Mouse (Mus musculus) c-Kit-negative CD71-positive TER-119-positive erythroid progenitor cells, embryonic 14.5 days (primary cell): ENCODE measurements around the gene Rnf2.

ENCODE experiments used
- DNase-seq: peaks from one replicate; pipeline ENCODE4 v3.0.0-alpha.2; 2013; ENCODE audit warnings: low read depth, low spot score

The Rnf2 gene

DNA sequence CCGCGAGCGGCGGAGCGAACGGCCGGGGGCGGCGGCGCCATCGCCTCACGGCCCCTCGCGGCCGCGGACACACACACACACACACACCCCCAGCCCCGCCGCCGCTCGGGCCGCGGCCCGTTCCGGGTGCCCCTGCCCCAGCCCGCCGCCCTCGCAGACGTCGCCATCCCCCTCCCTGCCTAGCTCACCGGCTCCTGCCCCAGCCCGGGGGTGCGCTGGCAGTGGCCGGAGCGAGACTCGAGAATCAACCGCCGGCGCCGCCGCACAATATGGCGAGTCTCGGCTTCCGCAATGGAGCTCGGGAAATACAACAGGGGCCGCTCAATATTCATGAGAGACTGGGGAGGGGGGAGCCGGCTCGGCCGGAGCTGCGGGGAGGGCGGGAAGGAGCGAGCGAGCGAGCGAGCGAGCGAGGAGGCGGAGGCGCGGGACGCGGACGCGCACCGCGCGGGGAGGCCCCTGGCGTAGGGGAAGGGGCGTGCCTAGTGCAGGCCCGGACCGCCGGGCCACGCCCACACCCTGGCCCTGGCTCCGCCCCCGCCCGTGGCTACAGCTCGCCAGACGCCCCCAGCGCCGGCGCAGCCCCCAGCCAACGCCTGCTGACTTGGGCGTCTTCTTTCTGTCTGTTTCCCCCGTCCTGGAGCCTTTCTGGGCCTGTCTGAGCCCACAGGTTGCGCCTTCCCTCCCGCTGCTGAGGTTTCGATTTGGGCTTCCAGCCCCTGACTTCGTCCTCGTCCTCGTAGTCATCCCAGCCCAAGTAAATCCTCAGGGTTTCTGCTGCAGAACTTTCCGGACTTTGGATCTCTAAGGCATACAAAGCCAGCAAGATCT lies at the start of gene Rnf2:
TSS of gene Rnf2 (minus strand) at position 425 of the 831 bp plus-strand sequence.
- DNase-seq = peak; percentile 79

DNA sequence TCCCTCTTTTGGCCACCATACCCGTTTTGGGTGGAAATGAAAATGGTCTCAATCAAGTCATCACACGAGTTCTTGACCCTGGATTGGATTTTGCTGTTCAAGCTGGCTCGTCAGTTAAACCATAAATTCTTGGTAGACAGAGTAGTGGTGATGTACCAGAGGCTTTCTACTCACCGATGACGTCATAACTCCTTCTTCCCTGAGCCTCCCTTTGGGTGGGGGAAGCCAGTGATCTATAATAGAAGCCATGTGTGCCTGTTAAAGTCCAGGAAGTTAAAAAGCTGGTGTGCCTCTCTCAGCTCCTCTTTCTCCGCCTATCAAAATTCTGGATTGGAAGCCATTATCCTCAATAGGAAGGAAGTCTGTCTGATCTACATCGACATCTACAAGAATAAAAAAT lies 49.0 kb upstream of the Rnf2 start:
- no peak for DNase-seq

DNA sequence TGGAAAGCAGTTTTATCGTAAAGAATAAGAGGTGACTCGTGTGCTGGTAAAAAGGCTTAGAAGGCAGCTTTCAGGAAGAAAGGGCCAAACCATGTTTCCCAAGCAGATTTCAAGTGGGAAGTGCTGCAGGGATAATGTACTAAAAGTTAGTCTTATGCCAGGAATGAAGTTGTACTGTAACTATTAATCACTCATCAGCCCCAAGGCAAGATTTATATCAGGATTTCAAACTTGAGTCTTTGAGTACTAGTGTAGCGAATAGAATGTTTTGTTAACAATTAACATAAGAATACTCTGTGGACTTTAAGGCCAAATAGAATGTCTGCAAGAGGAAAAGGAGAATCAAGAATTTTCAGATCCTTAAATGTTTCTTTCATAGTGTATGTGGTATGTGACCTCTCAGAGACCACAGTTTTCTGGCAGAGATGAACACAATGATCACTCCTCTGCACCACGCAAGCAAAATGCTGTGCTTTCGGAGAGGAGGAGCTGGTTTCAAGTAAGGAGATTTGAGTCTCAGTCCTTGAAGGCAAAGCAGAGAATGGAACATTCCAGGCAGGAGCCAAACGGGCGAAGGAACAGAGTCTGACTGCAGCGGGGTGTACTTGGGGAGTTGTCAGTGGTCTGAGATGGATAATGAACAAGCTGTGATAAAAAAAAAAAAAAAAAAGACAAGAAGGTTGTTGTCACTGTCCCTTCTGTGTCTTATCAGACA lies 48.3 kb upstream of the Rnf2 start:
- DNase-seq = no peak

DNA sequence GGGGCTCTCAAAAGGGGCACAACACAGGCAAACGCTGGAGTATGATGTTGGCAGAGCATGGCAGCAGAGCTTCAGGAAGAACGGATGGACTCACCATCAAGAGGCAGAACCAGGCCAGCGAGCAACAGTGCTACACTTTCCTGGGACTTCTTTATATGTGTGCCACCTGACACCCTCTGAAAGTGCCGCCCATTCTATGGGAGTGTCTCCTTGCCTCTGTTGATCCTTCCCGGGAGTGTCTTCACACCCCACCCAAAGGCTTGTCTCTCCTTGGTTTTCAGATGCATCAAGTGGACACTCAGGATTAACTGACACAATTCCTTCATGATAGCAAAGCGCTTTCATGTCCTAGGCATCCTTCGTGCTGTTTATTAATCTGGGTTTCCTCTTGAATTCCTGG lies 44.8 kb upstream of the Rnf2 start:
- no peak for DNase-seq

DNA sequence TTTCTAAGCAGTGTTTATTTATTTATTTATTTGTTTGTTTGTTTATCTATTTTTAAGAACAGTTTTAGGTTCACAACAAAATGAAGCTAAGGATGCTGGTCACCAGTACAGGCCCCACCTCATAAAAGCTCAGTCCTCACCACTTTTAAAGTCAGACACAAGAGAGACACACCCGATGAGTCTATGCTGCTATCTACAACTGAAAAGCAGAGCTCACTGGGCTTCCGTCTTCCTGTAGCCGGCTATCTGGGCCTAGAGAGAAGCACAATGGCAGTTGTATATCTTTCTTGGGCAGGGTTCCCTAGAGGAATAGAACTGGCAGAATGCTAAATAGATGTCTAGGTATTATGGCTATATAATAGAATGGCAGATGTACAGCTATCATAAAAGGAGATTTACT lies 43.8 kb upstream of the Rnf2 start:
- DNase-seq = no peak

DNA sequence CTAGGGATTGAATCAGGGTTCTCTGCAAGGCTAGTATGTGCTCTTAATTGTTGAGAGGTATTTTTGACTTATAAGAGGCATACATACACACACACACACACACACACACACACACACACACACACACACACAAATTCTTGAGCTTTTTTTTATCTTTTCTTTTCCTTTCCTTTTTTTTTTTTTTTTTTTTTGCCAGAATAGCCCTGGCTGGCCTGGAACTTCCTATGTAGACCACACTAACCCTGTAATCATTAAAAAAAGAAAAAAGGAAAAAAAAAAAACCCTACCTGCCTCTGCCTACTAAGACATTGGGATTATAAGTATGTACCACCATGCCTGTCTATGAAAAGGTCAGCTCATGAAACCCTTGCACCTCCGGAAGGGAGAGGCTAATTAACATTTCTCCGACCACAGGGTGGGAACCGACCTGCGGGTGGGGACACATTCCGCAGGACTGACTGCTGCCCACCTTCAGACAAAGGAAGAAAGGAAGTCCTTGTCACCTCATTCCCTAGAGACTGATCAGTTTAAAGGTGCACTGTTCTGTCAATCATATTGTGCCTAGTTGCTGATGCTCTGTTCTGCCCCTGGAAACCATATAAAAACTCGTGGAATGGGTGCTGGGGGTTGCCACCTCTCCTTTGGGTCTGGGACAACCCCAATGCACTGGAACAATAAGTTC lies 43.2 kb upstream of the Rnf2 start:
- DNase-seq = no peak

GRCm38 (mm10) chr1:151526701-151527100 lies 25.9 kb upstream of the Rnf2 start:
- no peak for DNase-seq

GRCm38 (mm10) chr1:151517571-151518250 lies 17.0 kb upstream of the Rnf2 start:
- DNase-seq = no peak

DNA sequence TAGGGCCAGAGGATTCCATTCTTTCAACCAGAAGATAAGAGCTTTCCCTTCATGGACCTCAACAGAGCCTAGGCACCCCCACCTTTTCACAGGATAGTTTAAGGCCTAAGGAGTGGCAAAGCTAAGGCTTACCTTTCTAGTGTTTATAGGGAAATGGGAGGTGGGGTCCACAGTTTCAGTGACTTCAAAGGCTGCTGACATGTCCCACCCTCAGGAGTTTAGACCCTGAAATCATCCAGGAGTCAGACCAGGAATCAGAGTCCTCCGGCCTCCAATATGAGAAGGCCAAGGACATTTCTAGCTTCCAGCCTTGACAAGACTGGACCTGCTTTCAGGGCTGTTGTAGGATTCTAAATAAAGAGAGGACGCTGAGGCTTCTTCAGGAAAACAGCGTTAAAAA lies 16.1 kb upstream of the Rnf2 start:
- no peak for DNase-seq

DNA sequence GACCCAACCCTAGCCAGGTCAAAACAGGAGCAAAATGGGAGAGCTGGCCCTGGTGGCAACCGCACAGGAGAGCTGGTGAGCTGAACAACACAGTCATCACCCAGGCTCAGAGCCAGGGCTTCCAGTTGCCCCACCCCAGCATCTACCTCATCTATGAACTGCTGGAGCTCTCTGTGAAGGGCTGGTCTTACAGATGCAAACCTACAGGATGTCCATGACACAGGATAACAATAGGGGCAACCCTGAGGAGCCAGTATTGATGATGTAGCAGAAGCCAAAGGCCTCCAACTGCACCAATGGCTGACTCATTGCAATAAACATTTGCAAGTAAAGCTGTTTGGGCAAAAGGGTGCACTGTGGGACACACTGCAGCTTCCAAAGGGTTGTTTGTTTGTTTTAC lies 15.0 kb upstream of the Rnf2 start:
- no peak for DNase-seq

- no peak for DNase-seq
Observed at GRCm38 (mm10) chr1:151514119-151514518, 13.4 kb upstream of the Rnf2 start.

- no peak for DNase-seq
Observed at GRCm38 (mm10) chr1:151510811-151511210, 10.1 kb upstream of the Rnf2 start.

DNA sequence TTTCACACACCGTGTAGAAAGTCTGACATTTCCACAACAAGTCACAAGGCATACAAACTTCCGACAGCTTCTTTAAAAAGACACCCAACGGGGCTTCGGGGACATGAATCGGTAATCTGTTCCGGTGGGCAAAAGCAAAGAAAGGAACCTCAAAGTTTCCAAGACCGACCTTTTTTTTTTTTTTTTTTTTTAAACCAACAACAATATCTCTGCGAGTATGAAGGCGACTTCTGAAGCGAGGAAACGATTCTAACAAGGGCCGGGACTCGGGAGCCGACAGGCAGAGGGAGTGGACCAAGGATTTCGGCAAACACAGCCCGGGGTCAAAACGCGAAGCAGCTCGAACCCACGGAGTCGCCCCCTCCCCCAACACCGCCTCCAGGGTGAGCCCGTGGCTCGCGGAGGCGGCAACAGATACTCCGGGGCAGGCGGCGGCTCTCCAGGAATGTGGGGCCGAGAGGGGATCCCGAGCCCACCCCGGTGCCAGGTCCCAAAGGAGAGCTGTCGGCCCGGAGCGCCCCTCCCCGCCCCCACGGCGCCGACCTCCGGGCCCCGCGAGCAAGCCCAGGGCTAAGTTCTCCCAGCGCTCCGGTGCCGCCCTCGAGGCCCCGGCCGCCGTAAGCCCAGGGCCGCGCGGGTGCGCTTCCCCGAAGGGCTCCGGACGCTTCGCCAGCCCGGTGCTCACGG lies 797 bp downstream of the Rnf2 start:
- no peak for DNase-seq

DNA sequence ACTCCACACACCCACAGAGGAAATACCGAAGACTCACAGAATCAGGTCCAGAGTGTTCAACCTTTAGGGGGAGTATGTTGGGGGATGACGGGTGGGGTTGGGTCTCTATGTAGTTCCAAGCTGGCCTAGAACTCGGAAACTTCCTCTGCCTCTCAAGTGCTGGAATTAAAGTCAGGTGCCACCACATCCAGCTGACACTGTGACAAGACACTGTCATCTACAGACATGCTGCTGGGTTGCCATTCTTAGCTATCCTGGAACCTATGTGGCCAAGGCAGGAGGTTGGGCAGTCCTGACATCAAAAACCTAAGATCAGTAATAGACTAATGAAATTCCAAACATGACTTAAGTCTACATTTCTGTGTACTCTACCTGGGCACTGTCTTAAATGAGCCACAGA lies 2.4 kb downstream of the Rnf2 start:
- no peak for DNase-seq

DNA sequence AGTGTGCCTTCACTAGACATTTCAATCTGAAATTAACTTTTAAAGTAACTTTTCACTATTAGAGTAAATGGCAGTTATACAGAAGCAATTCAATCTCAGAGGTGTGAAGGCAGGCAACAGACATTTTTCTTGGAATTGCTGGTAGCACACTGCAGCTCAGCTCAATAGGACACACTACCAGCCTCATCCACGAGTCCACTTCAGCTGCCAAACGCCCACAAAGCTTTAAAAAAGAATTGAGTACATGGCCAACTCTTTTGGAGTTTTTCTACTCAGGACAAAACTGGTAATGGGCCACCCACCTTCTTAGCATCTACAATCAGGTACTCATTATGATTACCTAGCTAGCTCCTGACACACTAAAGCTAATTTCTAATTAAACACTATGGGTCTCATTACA lies 2.8 kb downstream of the Rnf2 start:
- no peak for DNase-seq

- no peak for DNase-seq
Observed at GRCm38 (mm10) chr1:151497028-151497427, 3.7 kb downstream of the Rnf2 start.

DNA sequence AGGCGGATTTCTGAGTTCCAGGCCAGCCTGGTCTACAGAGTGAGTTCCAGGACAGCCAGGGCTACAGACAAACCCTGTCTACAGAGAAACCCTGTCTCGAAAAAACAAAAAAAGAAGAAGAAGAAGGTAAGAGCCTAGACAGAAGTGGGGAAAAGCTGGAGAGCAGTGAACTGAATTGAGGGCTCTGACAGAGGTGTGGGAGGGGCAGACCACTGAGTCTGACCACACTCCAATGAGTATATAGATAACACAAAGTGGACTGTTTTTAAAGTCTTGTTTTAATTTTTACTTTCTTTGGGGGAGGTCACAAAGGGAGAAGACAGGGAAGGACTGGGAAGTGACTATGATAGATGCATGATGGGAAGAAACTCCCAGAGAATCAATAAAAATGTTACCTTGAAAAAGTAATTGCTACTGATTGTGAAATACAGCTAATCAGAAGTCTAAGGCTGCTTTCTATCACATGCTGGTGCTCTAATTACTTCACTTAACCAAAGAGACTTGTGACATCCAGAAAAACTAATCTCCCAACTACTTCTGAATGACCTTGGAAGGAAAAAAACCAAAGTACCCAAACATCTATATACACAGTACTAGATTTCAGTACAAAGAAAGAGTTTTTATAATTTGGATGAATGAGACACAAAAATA lies 5.0 kb downstream of the Rnf2 start:
- DNase-seq = no peak

GRCm38 (mm10) chr1:151494711-151495110 lies 6.0 kb downstream of the Rnf2 start:
- no peak for DNase-seq

- DNase-seq = no peak
Observed at GRCm38 (mm10) chr1:151493826-151494225, 6.9 kb downstream of the Rnf2 start.

GRCm38 (mm10) chr1:151492419-151492818 lies 8.3 kb downstream of the Rnf2 start:
- DNase-seq = no peak

GRCm38 (mm10) chr1:151489806-151490205 lies 10.9 kb downstream of the Rnf2 start:
- no peak for DNase-seq
